Mouse (Mus musculus) c-Kit-positive CD71-positive TER-119-negative erythroid progenitor cells, embryonic 14.5 days (primary cell): ENCODE results near the gene Taok1.

Experiments used
- DNase-seq: peaks from one replicate; pipeline ENCODE4 v3.0.0-alpha.2; 2013; ENCODE audit warnings: low read depth

Taok1 gene

DNA sequence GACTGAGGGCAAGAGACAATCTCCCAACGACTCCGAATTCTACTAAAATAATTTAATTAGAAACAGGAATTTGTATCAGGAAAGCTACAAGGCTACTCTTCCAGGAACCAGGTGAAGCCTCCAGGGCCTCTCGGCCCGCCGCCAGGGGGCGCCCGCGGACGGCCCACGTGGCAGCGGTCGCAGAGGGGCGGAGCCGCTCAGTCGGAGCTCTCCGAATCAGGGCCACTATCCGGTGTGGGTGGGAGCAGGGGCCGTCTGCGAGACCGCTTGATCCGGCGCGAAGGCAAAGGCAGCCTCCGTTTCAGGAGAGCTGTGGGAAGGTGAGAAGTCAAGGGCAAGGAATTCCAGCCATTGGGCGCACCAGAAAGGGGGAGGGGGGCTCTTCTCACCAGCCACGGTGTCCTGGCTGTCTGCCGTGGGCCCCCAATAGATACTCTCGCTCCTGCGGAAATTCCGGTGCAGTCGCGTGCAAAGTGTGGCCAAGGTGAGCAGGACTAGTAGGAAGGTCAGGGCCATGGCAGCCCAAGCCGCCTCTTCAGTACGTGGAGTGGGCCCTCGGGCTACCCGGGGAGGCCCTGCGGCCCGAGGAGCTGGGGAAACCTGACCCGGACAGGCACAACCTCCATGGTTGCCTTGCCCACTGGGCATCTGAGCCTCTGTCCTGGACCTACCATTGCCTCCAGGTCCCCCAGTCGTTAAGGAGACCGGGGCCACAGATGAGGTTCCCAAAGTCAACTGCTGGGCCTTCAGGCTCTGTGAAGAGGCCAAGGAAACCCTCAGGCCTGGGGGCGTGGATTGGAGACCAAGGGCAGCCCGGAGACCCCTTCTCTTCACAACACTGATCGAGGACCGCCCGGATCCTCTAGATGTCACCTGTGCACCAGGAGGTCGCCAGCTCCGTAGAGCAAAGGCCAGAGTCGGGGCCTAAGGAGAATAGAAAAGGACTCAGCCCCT, 99.3 kb downstream of the Taok1 start:
- no peak for DNase-seq

DNA sequence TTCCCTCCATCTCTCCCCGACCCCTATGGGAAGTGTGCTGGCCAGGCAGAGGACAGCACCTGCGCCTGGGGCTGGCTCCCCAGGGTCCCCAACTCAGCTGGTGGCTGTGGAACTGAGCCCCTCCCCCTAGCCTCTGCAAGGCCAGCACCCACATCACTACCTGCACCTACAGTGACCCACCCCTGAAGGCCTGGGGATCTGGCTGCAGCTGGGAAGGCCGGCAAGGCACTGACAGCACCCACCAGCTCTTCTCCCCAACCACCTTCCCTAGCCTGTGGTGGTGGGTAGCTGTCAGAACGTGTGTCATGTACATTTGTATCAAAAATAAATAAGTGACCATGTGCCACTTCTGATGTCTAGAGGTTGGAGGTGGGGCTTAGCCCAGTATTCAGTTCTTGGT, 100.2 kb downstream of the Taok1 start:
- DNase-seq, result no peak

DNA sequence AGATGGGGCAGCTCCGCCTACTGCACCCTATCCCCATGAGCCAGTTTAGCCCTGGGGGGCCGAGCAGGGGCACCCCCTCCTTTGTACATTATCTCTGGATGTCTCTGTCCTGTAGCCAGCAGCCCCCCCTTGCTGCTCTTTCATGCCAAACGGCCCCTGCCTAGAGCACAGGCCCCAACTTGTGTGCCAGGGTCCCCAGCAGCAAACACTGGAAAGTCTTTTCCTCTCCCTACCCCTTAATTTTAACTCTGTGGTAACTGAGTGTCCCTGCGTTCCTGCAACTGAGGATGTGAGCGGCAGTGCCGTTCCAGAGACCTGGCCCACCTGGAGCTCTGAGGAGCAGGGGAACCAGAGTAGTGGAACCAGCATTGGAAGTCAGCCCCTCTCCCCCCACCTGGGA, 100.7 kb downstream of the Taok1 start:
- no peak for DNase-seq

DNA sequence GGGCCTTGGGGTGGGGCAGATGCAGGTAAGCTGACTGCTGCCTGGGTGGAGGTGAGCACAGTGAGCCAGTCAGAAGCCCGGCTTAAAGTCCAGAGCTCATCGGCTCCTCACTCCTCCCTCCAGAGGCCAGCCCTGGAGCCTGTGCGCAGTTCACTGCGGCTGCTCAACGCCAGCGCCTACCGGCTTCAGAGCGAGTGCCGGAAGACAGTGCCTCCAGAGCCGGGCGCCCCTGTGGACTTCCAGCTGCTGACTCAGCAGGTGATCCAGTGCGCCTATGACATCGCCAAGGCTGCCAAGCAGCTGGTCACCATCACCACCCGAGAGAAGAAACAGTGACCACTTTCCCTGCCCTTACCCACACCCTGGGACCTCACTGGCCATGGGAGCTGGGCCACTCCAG, 101.3 kb downstream of the Taok1 start:
- DNase-seq, result no peak

DNA sequence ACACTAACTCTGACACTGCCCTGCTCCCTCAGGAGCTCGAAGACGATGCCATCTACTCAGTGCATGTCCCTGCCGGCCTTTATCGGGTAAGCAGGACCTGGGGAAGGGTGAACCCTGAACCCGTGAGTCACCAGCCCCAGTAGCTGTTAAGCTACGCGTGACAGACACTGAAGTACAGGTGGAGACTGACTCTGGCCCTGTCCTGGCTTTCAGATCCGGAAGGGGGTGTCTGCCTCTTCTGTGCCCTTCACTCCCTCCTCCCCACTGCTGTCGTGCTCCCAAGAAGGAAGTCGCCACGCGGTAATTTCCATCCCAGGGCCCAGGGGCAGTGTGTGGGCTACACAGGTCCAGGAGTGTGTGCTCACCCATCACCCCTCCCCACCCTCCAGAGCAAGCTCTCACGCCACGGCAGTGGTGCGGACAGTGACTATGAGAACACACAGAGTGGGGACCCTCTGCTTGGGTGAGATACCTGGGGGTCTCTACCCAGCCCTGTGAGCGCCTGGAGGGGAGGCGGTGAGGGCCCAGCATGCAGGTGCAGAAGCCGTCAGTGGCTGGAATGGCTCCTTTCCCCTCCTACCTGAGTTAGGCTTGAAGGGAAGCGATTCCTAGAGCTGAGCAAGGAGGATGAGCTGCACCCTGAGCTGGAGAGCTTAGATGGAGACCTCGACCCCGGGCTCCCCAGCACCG, 102.2 kb downstream of the Taok1 start:
- DNase-seq, result no peak

DNA sequence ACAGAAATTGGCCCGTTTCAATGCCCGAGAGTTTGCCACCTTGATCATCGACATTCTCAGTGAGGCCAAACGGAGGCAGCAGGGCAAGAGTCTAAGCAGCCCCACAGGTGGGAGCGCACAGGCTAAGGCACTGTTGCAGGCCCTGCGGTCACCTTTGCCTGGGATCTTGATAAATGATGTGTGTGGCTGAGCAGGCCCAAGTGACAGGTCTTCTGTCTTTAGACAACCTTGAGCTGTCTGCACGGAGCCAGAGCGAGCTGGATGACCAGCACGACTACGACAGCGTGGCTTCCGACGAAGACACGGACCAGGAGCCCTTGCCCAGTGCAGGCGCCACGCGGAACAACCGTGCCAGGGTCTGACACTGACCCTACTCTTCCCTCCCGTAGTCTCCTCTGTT, 103.2 kb downstream of the Taok1 start:
- no peak for DNase-seq

DNA sequence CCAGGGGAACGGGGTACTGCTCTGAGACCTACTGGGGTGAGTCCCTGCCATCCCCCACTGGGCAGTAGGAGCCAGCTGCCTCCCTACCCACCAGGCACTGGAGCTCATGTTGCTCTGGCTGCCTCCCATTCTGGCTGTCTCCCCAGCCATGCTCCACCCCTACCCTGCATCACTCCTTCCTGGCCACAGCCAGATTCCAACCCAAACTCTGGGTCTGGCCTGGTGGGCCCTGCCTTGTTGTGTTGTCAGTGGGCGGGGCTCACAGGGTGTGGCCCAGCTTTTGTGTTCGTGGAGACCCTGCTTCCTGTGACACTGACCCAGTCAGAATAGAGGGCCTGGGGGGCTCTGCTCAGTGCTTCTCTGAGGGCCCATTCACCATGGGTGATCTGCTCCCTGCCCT, 104.1 kb downstream of the Taok1 start:
- DNase-seq, result no peak

DNA sequence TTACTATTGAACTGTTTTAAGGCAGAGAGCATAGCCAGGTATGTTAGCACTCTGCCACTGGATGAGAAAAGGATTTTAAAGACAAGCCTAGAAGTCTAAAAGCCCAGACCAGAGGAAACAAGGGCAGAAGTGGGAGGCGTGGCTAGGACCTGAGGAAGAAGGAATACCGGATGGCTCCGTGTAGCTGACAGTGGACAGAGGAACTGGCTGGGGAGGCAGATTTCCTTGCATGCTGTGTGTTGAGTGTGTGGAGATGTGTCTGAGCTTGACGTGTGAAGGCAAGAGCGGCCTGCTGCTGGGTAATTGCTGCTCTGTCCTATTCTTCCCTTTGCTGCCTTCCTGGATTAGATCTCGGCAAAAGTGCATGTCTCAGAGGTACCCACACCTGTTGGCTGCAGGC, 105.1 kb downstream of the Taok1 start:
- DNase-seq, result no peak

DNA sequence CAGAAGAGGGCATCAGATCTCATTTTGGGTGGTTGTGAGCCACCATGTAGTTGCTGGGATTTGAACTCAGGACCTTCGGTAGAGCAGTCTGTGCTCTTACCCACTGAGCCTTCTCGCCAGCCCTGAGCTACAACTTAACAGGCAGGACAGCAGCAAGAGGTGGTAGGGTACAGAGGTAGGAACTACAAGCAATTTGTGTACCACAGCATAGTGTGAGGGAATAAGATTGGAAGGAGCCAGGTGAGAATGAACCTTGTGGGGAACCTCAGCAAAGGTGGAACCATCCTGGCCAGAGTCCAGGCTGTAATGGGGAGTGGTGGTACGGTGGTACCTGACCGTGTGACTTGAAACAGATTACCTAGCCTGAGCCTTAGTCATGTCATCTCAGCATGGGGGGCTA, 105.6 kb downstream of the Taok1 start:
- DNase-seq, result no peak

DNA sequence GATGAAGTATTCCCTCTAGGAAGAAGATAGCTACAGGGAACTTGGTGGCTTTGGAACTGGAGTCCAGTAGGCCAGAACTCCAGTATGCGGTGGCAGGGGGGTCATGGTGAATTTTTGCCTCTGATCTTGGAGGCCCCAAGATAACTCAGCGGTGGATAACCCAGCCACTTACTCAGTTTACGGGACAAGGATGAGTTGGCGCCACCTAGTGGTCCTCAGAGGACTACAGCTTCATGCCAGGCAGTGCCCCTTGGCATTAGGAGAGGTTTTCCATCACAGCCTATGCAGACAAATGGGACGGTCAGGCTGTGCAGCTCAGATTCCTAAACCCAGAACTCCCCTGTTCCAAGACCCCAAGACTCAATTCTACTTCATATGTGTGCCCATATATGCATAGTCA, 106.2 kb downstream of the Taok1 start:
- no peak for DNase-seq

DNA sequence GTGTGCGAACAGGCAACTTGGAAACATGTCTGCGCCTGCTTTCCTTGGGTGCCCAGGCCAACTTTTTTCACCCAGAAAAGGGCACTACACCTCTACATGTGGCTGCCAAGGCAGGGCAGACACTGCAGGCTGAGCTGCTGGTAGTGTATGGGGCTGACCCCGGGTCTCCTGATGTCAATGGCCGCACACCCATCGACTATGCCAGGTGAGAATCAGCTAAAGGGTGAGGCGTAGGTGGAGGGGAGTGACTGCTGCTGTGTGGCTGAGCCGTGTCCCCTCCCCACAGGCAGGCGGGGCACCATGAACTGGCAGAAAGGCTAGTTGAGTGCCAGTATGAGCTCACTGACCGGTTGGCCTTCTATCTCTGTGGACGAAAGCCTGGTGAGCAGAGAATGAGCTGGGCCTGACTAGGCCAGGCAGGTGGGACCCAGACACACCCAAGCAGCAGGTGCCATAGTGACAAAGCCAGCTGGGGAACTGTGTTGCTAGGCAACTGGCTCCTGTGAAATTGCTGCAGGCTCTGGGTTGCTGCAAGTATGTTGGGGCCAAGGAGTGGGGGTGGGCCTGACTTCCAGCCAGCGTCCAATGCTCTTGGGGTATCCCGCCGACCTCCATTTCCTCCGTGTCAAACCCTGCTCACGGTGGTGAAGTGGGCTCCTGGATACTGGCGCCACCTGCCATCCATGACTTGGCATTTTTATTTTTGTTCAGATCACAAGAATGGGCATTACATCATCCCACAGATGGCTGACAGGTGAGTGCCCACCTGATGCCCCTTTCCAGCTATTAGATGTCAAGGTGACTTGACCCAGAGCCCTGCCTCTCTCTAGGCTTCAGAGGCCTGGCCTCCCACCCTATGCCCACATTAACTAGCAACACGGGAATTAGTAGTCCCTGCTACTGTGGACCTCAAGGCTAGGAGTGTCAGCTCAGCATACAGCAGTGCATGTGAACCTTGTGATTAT, 107.0 kb downstream of the Taok1 start:
- DNase-seq, result no peak

DNA sequence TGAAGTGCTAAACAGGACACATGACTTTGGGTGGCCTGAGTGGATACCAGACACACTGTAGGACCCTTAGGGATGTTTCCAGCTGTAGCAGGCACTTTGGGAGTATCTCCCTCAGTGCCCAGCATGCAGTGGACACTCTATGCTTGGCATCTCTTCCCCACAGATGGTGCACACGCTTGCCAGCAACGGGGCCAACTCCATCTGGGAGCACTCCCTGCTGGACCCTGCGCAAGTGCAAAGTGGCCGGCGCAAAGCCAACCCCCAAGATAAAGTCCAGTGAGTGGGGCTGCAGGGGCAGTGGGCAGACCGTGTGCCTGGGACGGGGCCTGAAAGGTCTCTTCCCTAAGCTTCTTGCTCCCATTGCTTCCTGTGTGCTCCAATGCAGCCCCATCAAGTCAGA, 108.3 kb downstream of the Taok1 start:
- DNase-seq, result no peak

DNA sequence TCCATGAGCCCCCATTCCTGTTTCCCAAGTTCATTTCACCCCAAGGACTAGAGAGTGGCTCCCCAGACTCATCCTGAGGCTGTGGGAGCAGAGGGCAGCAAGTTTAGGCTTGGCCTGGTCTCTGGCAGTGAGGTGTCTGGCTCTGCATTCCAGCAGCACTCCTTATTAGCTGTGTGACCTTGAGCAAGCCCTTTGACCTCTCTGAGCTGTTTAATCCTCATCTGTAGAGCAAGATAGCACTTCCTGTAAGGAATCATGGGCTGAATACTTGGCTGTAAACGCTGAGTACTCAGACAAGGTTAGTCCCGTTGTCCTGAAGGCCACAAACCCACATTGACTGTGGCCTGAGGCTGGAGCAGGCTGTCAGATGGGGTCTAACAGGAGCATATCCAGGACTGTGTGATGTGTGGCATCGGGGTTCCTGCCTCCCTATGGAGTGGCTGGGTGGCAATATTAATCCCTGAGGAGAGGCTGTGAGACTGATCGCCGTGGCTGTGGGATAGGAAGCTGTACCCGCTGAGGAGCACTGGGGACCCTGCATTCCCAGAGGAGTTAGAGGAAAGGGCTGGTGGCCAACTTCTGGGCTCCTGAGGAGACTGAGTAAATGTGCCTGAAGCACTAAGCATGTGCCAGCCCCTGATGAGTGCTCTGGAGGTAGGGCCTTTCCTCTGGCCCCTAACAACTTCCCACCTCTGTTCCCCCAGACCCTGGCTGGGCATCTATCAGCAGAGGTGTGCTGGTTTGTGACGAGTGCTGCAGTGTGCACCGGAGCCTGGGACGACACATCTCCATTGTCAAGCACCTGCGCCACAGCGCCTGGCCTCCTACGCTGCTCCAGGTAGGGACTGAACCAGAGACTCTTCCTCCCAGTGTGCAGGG, 109.1 kb downstream of the Taok1 start:
- DNase-seq, result no peak

DNA sequence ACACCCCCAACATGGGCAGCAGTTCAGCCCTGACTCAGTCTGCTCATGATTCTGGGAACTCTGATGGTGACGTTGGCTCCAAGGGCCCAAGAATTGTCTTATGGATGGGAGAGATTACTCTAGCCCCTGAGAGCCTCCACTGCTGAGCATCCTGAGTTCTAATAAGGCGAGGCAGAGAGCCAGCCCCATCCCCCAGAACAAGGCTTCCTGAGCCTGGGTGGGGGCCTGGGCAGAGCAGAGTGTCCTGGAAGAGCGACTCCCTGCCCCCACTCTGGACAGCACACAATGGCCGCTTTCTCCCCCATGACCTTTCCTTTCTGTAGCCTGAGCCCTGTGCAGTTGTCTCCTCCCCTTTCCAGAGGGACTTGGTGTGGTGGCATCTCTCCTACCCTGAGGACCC, 109.8 kb downstream of the Taok1 start:
- DNase-seq, result no peak

DNA sequence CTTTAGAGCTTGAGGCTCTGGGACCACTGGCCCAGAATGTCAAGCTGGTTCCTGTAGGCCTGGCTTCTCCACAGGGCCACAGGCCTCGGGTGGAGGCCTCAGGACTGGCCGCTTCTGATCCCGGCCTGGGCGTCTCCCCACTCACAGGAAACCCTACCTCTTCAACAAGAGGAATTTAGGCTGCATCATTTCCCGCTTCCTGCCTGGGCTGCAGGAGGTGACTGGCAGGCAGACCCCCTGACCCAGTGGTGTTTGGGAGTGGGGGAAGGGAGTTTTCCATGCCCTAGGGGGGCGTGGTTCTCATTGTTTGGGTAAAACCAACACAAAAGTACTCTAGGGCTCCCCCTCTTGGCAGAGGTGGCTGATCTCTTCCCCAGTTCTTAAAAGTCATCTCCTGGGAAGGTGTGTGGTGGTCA, 110.3 kb downstream of the Taok1 start:
- no peak for DNase-seq

DNA sequence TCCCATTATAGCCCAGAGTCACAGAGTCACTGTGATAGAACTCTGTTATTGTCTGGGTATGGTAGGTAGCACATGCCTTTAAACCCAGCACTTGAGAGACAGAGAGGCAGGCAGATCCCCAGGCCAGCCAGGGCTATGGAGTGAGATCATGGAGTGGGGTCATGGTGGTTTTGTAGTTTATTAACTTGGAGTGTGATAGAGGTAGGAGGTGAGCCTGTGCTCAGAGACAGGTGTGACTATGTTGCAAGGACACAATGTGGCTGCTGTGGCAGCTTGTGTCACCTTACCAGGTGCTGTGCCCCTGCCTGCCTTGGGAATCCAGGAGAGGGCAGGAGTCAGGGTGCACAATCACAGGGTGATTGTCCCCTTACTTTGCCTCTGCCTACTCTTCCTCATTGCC, 112.1 kb downstream of the Taok1 start:
- no peak for DNase-seq

DNA sequence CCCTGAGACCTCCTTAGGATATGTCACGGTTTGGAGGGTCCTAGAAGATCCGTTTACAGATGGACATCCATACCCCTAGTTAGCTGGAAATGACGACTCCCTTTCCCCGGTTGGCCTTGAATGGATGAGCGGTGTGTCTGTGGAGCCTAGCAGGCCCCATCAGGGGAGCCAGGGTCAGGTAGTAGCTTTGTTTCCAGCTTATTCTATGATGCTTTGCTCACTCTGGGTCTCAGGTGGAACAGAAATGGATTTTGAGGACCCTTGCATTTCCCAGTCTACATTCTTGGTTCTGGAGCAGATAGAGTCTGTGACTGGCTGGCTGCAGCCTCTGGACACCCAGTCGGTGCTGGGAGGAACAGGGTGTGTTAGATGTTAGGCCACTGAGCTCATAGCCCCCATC, 112.8 kb downstream of the Taok1 start:
- no peak for DNase-seq

DNA sequence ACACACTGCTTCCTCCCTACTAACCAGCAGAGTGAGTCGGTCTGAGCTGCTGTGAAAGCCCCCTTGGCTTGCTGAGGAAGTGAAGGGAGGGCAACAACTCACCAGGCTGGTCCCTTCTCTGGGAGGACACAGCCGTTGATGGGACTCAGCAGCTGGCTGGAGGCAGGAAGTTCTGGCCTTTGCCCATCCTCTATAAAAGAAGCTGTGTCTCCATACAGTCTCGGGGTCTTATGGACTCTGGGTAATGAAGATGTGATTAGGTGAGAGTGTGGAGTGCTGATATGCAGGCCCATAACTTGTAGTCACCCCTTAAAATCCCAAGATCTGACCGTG, 113.3 kb downstream of the Taok1 start:
- no peak for DNase-seq

DNA sequence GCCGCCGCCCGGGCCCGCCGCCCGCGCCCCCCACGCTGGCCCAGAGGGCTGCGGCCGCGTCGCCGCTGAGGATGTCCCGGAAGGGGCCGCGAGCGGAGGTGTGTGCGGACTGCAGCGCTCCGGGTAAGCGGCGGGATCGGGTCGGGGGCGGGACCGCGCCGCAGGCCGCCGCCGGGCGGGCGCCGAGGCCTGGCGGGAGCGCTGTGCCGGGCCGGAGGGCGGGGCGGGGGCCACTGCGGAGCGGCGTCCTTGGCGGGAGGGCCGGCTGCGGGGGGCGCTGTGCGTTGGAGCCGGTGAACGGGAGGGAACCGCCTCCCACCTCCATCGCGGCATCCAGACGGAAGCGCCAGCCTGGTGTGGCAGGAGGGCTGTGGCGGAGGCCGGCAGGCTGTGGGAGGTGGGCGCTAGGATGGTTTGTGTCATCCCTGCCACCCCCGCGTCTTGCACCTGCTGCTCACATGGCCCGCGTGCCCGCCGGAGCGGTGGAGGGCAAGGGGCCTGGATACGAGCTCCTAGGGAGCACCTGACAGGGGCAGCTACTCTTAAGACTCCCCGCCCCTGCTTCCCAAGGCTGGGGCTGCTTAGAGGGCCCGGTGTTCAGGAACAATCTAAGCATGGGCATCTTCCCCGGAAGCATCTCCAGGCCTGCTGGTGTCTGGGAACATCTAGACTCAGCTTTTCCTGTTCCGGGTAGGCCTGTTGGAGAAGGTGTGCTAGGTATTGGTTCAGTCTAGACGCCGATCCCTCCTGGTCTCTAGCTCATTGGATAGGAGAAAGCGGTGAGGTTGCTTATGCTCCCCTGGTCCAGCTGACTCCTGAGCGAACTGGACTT, 113.9 kb downstream of the Taok1 start, which contains the start of gene Git1:
Git1 (plus strand) TSS at position 51 of the 832 bp plus-strand sequence.
- DNase-seq, result no peak

DNA sequence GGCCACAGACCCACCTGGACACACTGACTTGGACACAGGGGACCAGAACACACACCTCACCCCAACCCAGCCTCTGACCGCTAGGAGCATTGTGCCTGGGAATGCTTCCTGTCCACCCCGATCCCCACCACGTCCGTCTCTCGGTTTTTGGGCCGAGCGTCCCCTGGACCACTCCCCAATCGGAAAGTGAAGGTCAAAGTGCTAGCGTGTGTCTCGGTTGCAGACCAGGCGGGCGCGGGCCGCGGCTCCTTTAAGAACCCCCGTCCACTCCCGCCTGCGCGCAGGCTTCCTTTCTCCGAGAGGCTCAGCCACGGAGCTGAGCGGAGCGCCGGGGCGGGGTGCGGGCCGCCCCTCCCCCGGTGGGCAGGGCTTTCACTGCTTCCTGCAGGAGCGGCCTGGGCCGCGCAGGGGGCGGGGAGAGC, 114.7 kb downstream of the Taok1 start:
- DNase-seq, result peak; percentile 81
